Mouse (Mus musculus) intestine, embryonic 16.5 days (tissue): ENCODE results near the gene Mmab. TPM values are rescaled to one million over a fixed set of nuclear protein-coding genes. Genes with fewer than 3 reads are reported as not detected.

Source experiments
- ATAC-seq: fragments of 200-750 bp; cut with Nextera tagmentation; 2 replicates; pipeline ENCODE4 v1.8.0; 2017; ENCODE audit warnings: moderate TSS enrichment, moderate library complexity
- H3K27ac ChIP-seq: fragments of 300-500 bp; sonication (generic); 2 replicates; pipeline ENCODE4 v1.5.1; 2014; ENCODE audit warnings: mild to moderate bottlenecking, low read length
- H3K27me3 ChIP-seq: fragments of 300-500 bp; sonication (generic); replicated peaks from 2 replicates; pipeline ENCODE4 v1.6.1; 2014; ENCODE audit warnings: low read length, control low read depth, mixed read lengths; ENCODE audit not compliant: control insufficient read depth, insufficient read depth
- H3K36me3 ChIP-seq: fragments of 300-500 bp; sonication (generic); 2 replicates; pipeline ENCODE4 v1.6.1; 2014; ENCODE audit warnings: low read length, control low read depth; ENCODE audit not compliant: control insufficient read depth, insufficient read depth
- H3K4me1 ChIP-seq: fragments of 300-500 bp; sonication (generic); 2 replicates; pipeline ENCODE4 v1.6.1; 2014; ENCODE audit warnings: low read length, control low read depth, mixed read lengths; ENCODE audit not compliant: control insufficient read depth, insufficient read depth
- H3K4me2 ChIP-seq: fragments of 300-500 bp; sonication (generic); 2 replicates; pipeline ENCODE4 v1.6.1; 2014; ENCODE audit warnings: low read depth, low read length, control low read depth
- H3K4me3 ChIP-seq: fragments of 300-500 bp; sonication (generic); 2 replicates; pipeline ENCODE4 v1.5.1; 2014; ENCODE audit warnings: mild to moderate bottlenecking, low read length
- H3K9ac ChIP-seq: fragments of 300-500 bp; sonication (generic); 2 replicates; pipeline ENCODE4 v1.6.1; 2014; ENCODE audit warnings: low read depth, low read length
- H3K9me3 ChIP-seq: fragments of 300-500 bp; sonication (generic); 2 replicates; pipeline ENCODE4 v1.6.1; 2016; ENCODE audit warnings: low read length, control low read depth; ENCODE audit not compliant: control insufficient read depth
- WGBS: fragments of 180-500 bp; shearing (Covaris S2); extraction: QIAGEN DNeasy Blood & Tissue Kit; methylation state at CpG from one replicate; pipeline ENCODE4 v1.1.7; 2014; 5-methylcytosine and 5-hydroxymethylcytosine counted together
- polyA plus RNA-seq: library from polyadenylated mRNA; unstranded; fragments of >200 nt; fragmentation: Nextera tagmentation; extraction: Ambion mirVana; gene quantifications from 2 replicates; pipeline ENCODE4 v1.2.1, GENCODE M21; 2015

The Mmab gene
- polyA plus RNA-seq, 1 experiment from 2014 or later, result 34.6 TPM

DNA sequence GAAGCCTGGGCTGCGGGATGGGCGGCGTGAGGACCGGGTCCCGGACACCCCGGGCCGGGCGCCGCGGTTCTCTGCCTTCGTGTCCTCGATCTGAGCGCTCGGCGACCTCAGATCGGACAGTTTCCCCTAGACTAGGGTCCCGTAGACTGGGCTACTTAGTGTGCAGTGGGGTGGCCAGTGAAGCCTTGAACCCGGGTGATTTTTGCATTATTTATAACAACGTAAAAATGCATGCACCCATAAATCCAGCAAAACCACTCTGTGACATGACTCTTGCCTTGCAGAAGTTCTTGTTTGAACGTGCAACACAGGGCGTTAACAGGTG, 470 bp upstream of the Mmab start:
- Histone ChIP-seq H3K36me3 (0 out of 2 replicates have a peak, but pooled peaks cover 5% of the 10 kb centered on the region), H3K4me3 (peak overlapping the region; percentile 93), H3K9me3 (no peaks in the 10 kb centered on the region), H3K4me1 (peaks cover 17% of the 10 kb centered on the region), H3K4me2 (peak overlapping the region; percentile 88), H3K27ac (peak overlapping the region; percentile 54; the same call in 1 of the 2 replicates), H3K27me3 (no peaks in the 10 kb centered on the region), H3K9ac (peak overlapping the region; percentile 89)
- 0% methylated on average over 21 of the region's 21 CpGs for WGBS
- ATAC-seq, result no peak

DNA sequence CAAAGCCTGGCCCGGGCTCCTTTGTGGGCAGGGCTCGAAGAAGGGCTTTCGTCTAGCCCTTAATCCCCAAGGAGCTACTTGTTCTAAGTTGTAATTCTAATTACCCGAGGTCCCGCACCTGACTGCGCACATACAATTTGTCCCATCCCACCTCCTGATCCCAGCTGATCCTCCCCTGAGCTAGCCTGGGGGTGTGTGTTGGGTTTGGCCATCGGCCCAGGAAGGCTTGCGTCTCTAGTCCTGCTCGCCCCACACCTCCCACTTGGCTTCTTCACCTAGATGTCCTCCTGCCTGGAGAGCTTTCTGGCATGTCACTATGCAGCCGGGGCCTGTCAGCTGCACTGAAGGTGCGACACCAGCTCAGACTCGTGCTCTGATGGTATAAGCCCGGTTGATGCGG, 8.3 kb downstream of the Mmab start:
- Histone ChIP-seq H3K4me2 (no peak overlapping the region), H3K9ac (no peak overlapping the region), H3K36me3 (peaks cover 6% of the 10 kb centered on the region; the same call in 1 of the 2 replicates), H3K4me3 (no peak overlapping the region), H3K4me1 (no peaks in the 10 kb centered on the region), H3K9me3 (no peaks in the 10 kb centered on the region), H3K27ac (no peak overlapping the region), H3K27me3 (no peaks in the 10 kb centered on the region)
- no peak for ATAC-seq
- WGBS, result 94% methylated on average over 14 of the region's 14 CpGs

DNA sequence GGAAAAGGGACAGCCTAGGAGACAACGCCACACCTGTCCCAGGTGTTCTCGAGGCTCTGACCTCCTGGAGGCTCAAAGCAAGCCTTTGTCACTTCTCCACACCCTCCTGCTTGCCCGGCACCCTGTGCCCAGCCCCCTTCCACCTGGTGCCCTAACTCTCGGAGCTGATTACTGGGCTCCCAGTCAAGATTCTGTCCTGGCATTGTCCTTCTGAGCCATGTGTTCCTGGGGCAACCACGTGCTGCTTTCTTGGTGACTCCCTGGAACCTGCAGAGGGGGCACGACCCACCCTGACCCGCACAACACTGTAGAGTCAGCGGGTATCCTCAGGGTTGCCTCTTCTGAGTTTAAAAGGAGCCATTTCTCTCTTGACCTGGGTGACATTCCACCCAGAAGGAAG, 9.5 kb downstream of the Mmab start:
- Histone ChIP-seq H3K27ac (no peak overlapping the region), H3K9me3 (no peaks in the 10 kb centered on the region), H3K9ac (no peak overlapping the region), H3K4me3 (no peak overlapping the region), H3K27me3 (no peaks in the 10 kb centered on the region), H3K4me2 (no peak overlapping the region), H3K36me3 (peaks cover 6% of the 10 kb centered on the region; the same call in 1 of the 2 replicates), H3K4me1 (no peaks in the 10 kb centered on the region)
- ATAC-seq, result no peak
- WGBS, result 94% methylated on average over 8 of the region's 8 CpGs

DNA sequence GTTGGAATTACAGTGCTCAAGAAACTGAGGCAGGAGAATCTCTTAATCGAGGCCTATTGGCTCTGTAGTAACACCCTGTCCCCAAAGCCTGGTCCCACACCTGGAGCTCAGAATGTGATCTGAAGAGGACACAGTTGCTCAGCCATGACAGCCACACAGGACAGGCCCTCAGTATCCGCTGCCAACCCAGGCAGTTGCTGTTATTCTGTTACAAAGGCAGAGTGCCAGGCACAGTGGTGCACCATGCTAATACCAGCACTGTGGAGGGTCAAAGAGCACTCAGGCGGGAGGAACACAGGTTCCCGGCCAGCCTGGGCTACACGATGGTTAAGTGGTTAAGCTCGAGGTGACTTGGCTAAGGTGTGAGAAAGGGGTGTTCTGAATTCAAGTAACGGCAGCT, 14.1 kb downstream of the Mmab start:
- H3K36me3 ChIP-seq, result no peaks in the 10 kb centered on the region
- H3K27me3 ChIP-seq, result no peaks in the 10 kb centered on the region
- no peak overlapping the region for H3K4me3 ChIP-seq
- no peaks in the 10 kb centered on the region for H3K4me1 ChIP-seq
- ATAC-seq, result no peak
- no peak overlapping the region for H3K27ac ChIP-seq
- H3K9me3 ChIP-seq, result no peaks in the 10 kb centered on the region
- H3K4me2 ChIP-seq, result no peak overlapping the region
- H3K9ac ChIP-seq, result no peak overlapping the region
- 85% methylated on average over 7 of the region's 7 CpGs for WGBS

DNA sequence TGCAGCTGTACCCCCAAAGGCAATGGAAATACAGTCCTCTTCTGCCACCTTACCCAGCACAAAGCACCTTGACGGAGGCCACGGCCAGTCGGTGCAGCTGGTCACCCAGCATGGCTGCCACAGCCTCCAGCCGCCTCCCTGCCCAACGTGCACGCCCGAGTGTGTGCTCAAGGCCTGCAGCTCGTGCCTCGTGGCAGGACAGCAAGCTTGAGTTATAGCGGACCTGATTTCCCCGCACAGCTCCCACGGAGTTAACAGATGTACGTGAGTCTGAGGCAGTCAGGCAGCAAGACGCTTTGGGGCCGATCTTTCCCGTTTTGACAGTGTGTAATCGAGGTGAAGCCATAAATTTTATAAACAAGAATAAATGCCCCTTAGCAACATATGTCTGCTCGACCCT, 15.2 kb downstream of the Mmab start:
- ATAC-seq, result no peak
- H3K9ac ChIP-seq, result no peak overlapping the region

DNA sequence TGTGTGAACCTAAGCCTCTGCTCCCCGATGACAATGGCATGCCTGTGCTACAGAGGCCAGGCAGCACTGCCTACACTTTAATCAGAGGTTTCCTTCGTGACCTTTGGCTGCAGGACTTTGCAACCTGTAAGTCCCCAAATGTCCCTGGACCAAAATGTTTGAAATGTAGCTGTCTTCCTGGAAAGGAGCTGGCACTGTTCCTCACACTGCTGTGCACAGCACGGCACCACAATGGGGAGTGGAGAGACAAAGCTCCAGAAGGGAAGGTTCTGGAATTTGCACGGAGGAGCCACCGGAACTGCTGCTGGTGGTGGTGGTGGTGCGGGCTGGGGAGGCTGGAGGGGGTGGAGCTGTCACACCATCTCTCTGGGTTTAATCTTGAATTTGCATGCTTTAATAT, 17.1 kb downstream of the Mmab start:
- 80% methylated on average over 6 of the region's 6 CpGs for WGBS

More for the DNA sequence above, 15.2 kb downstream of the Mmab start:
- Histone ChIP-seq H3K9me3 (no peaks in the 10 kb centered on the region), H3K4me1 (no peaks in the 10 kb centered on the region), H3K4me3 (no peak overlapping the region), H3K27ac (no peak overlapping the region), H3K4me2 (no peak overlapping the region), H3K27me3 (no peaks in the 10 kb centered on the region), H3K36me3 (no peaks in the 10 kb centered on the region)
- WGBS, result 43% methylated on average over 18 of the region's 18 CpGs

DNA sequence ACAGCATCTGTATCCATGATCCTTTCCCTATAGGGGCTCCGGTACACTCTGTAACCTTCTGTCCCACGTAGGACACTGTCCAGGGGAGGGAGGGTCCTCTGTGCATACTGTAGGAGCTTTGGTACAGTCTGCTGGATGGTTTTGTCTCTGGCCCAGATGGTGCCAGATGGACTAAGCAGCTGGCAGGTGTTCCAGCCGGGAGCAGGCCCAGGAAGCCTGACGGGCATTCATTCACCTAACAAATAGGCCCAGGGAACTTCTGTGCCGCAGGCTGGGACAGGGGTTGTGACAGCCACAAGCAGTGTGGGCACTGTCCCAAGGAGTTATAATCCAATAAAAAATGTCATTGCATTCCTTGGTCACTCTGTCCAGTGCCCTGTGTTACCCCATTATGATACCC, 19.9 kb downstream of the Mmab start:
- 68% methylated on average over 5 of the region's 5 CpGs for WGBS
- no peak overlapping the region for H3K9ac ChIP-seq
- no peak overlapping the region for H3K4me3 ChIP-seq
- no peak for ATAC-seq
- H3K4me2 ChIP-seq, result no peak overlapping the region
- no peak overlapping the region for H3K27ac ChIP-seq
- H3K36me3 ChIP-seq, result peaks cover 9% of the 10 kb centered on the region
- H3K9me3 ChIP-seq, result no peaks in the 10 kb centered on the region
- no peaks in the 10 kb centered on the region for H3K27me3 ChIP-seq
- H3K4me1 ChIP-seq, result peaks cover 6% of the 10 kb centered on the region

More for the DNA sequence above, 17.1 kb downstream of the Mmab start:
- Histone ChIP-seq H3K4me3 (no peak overlapping the region), H3K27ac (no peak overlapping the region), H3K4me2 (no peak overlapping the region), H3K4me1 (peaks cover 6% of the 10 kb centered on the region), H3K9me3 (no peaks in the 10 kb centered on the region), H3K36me3 (no peaks in the 10 kb centered on the region), H3K9ac (no peak overlapping the region), H3K27me3 (no peaks in the 10 kb centered on the region)
- ATAC-seq, result no peak

DNA sequence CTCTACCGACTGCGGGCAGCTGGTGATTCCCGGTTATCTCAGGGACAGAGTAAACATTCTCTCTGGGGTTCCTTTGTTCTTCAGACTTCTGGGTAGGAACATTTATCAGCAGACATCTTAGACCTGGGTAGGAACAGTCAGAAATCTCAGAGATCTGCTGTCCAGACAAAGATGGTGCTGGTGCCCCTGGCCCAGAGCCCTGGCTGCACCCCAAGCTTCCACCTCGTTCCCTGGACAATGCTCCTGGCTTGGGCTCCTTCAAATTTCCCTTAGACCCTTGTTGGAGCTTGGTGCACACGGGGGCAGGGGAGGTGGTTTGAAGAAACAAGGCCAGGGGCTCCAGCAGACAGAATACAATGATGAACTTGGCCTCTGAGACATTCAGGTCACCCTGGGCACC, 21.3 kb downstream of the Mmab start:
- H3K4me3 ChIP-seq, result no peak overlapping the region
- no peaks in the 10 kb centered on the region for H3K9me3 ChIP-seq
- H3K27ac ChIP-seq, result no peak overlapping the region
- 0 out of 2 replicates have a peak overlapping the region, but pooled peaks have one; percentile 38 for H3K9ac ChIP-seq
- peaks cover 6% of the 10 kb centered on the region for H3K4me1 ChIP-seq
- ATAC-seq, result no peak
- peaks cover 12% of the 10 kb centered on the region for H3K36me3 ChIP-seq
- no peaks in the 10 kb centered on the region for H3K27me3 ChIP-seq
- H3K4me2 ChIP-seq, result no peak overlapping the region
- WGBS, result 17% methylated on average over 5 of the region's 5 CpGs

DNA sequence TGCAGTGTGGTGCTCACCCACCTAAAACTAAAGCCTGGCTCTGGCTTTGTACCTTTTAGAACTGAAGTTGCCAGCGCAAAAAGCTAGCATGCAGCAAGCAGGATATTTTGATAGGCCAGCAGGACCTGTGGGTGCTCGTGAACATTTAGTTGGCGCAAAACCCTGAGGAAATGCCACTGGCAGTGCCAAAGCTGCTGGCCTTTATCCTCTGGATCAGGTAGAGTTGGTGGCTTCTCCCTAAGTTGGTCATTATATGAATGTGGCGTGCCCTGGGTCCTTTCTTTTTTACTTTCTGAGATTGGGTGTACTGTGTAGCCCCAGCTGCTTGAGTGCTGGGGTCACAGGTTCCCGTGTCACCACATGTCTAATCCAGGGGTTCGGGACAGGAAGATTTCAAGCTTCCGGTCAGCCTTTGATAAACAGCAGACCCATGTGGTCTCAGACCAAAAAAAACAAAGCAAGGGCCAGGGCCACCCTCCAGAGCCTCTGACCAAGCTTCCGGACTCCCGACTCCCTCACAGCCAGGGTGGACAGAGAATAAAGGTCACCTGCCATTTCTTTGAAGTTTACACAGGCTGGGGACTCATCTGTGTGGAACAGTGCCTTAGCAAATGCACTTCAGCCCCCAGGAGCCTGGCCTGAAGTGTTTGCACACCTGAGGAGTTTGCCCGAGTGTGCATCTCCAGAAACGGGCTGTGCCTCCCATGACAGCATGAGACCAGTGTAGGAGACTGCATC, 22.1 kb downstream of the Mmab start:
- H3K9ac ChIP-seq, result 0 out of 2 replicates have a peak overlapping the region, but pooled peaks have one; percentile 38
- H3K4me2 ChIP-seq, result no peak overlapping the region
- no peaks in the 10 kb centered on the region for H3K9me3 ChIP-seq
- no peaks in the 10 kb centered on the region for H3K27me3 ChIP-seq
- H3K4me1 ChIP-seq, result peaks cover 6% of the 10 kb centered on the region
- peaks cover 13% of the 10 kb centered on the region for H3K36me3 ChIP-seq
- ATAC-seq, result peak; percentile 44
- H3K4me3 ChIP-seq, result no peak overlapping the region
- H3K27ac ChIP-seq, result no peak overlapping the region
- 56% methylated on average over 11 of the region's 11 CpGs for WGBS

DNA sequence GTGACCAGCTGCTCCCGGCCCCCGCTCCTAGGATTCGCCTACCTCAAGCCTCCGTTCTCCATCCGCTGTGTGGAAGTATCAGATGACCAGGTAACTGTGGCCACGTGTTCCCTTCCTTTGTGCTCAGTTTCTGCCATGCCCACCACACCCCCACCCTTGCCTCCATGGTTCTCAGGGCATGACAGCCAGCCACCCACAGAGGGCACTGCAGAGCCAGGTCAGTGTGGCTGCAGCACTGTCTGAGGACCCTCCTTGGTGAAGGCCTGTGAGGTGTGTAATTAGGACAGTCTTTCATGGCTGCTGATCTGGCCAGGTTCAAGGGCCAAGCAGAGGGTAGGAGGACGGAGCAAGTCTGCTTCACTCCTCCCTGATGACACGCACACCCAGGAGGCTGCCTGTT, 25.3 kb downstream of the Mmab start:
- Histone ChIP-seq H3K4me2 (no peak overlapping the region), H3K4me3 (no peak overlapping the region), H3K4me1 (peaks cover 6% of the 10 kb centered on the region), H3K27ac (no peak overlapping the region), H3K27me3 (no peaks in the 10 kb centered on the region), H3K9ac (no peak overlapping the region), H3K36me3 (peaks cover 21% of the 10 kb centered on the region), H3K9me3 (no peaks in the 10 kb centered on the region)
- WGBS, result 87% methylated on average over 8 of the region's 8 CpGs
- ATAC-seq, result no peak
